Mouse (Mus musculus) lung, embryonic 14.5 days (tissue): ENCODE data around the gene Dohh. TPM values are rescaled to one million over a fixed set of nuclear protein-coding genes. Genes with fewer than 3 reads are reported as not detected.

Experiments used
- ATAC-seq: fragments of 200-750 bp; cut with Nextera tagmentation; 2 replicates; pipeline ENCODE4 v1.8.0; 2017; ENCODE audit warnings: mild to moderate bottlenecking, moderate TSS enrichment, moderate library complexity; ENCODE audit not compliant: insufficient read depth
- DNase-seq: peaks from one replicate; pipeline ENCODE4 v3.0.0-alpha.2; 2015
- H3K27ac ChIP-seq: fragments of 300-500 bp; sonication (generic); 2 replicates; pipeline ENCODE4 v1.5.1; 2014; ENCODE audit warnings: low read depth, mild to moderate bottlenecking, moderate library complexity
- H3K27me3 ChIP-seq: fragments of 300-500 bp; sonication (generic); 2 replicates; pipeline ENCODE4 v1.6.1; 2014; ENCODE audit warnings: low read length, control low read depth; ENCODE audit not compliant: insufficient read depth
- H3K36me3 ChIP-seq: fragments of 300-500 bp; sonication (generic); 2 replicates; pipeline ENCODE4 v1.6.1; 2014; ENCODE audit warnings: control low read depth; ENCODE audit not compliant: insufficient read depth
- H3K4me1 ChIP-seq: fragments of 300-500 bp; sonication (generic); 2 replicates; pipeline ENCODE4 v1.6.1; 2014; ENCODE audit warnings: antibody characterized with exemption, control low read depth; ENCODE audit not compliant: insufficient read depth
- H3K4me2 ChIP-seq: fragments of 300-500 bp; sonication (generic); 2 replicates; pipeline ENCODE4 v1.6.1; 2014; ENCODE audit warnings: mild to moderate bottlenecking
- H3K4me3 ChIP-seq: fragments of 300-500 bp; sonication (generic); 2 replicates; pipeline ENCODE4 v1.5.1; 2014; ENCODE audit warnings: low read depth, low read length
- H3K9ac ChIP-seq: fragments of 300-500 bp; sonication (generic); 2 replicates; pipeline ENCODE4 v1.6.1; 2014
- H3K9me3 ChIP-seq: fragments of 300-500 bp; sonication (generic); 2 replicates; pipeline ENCODE4 v1.6.1; 2016; ENCODE audit warnings: low read depth, low read length, control low read depth
- CTCF ChIP-seq: IDR thresholded peaks from 2 replicates; pipeline ENCODE4 v1.5.1; 2016; ENCODE audit warnings: antibody characterized with exemption, low read depth
- WGBS: fragments of 180-500 bp; shearing (Covaris S2); extraction: QIAGEN DNeasy Blood & Tissue Kit; methylation state at CpG from one replicate; pipeline ENCODE4 v1.1.7; 2014; 5-methylcytosine and 5-hydroxymethylcytosine counted together
- polyA plus RNA-seq: library from polyadenylated mRNA; unstranded; fragments of >200 nt; fragmentation: Nextera tagmentation; extraction: Ambion mirVana; gene quantifications from 2 replicates; pipeline ENCODE4 v1.2.1, GENCODE M21; 2014

Dohh gene
- polyA plus RNA-seq, 1 experiment from 2014 or later, result 67.0 TPM

DNA sequence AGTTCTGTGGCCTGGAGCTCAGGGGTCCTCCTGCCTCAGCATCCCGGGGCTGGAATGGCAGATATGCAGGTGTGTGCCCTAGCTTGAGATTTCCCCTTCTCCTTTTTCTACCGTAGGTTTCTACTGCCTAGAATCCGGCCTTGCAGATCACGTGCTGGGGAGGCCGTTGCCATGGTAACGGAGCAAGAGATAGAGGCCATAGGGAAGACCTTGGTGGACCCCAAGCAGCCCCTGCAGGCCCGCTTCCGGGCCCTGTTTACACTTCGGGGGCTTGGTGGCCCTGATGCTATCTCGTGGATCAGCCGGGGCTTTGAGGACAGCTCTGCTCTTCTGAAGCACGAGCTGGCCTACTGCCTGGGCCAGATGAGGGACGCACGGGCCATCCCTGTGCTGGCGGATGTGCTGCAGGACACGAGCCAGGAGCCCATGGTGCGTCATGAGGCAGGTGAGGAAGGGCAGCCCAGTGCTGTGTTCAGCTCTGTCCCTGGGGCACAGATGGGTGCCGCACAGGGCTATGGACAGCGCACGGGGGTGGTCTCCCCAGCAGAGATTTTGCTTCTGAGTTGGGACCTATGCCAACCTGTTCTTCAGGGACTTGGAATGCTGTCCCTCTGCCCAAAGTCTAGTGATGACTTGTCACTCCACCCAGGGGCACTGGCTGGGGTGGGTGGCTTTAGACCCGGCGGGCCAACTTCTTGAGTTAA, 1.5 kb downstream of the Dohh start:
- H3K36me3 ChIP-seq, result peaks cover 35% of the 10 kb centered on the region
- H3K27ac ChIP-seq, result no peak overlapping the region
- peak overlapping the region; percentile 97 for H3K4me3 ChIP-seq
- 64% methylated on average over 22 of the region's 22 CpGs for WGBS
- ATAC-seq (no peak), DNase-seq (no peak)
- TF ChIP-seq CTCF, result no peak
- H3K27me3 ChIP-seq, result no peaks in the 10 kb centered on the region
- H3K9ac ChIP-seq, result 0 out of 2 replicates have a peak overlapping the region, but pooled peaks have one; percentile 84
- H3K4me1 ChIP-seq, result no peaks in the 10 kb centered on the region; the same call in 1 of the 2 replicates
- peak overlapping the region; percentile 92 for H3K4me2 ChIP-seq
- no peaks in the 10 kb centered on the region for H3K9me3 ChIP-seq

GRCm38 (mm10) chr10:81387716-81388115, 3.5 kb downstream of the Dohh start:
- WGBS, result 91% methylated on average over 20 of the region's 20 CpGs
- TF ChIP-seq CTCF, result no peak
- no peak for ATAC-seq

DNA sequence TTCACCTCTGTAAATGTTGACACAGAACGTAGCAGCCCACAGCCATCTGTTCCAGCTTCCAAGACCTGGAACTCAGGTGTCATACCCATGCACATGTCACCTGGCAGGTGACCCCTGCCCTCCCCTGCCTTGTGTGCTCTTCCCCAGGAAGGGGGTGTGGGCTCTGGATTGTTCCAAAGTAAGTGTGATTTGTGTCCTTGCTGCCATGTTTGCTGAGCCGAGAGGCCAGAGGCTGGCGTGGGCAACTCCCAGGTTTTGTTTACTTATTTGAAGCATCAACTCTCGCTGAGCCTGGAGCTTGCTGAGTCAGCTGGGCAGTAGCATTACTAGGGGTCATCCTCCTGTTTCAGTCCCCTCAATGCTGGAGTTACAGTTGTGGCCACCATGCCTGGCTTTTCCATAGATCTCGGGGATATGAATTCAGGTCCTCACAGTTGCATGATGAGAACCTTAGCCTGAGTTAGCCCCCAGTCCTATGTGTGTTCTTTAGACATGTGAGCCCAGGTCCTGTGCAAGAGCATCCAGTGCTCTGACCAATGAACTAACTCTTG, 4.4 kb downstream of the Dohh start, which contains the start of gene Gm48552:
Gene Gm48552 (plus strand): TSS at position 501 of the 551 bp plus-strand sequence.
- no peak for ATAC-seq
- H3K27me3 ChIP-seq, result no peaks in the 10 kb centered on the region

More at GRCm38 (mm10) chr10:81387716-81388115, 3.5 kb downstream of the Dohh start:
- no peak overlapping the region for H3K4me2 ChIP-seq
- no peak overlapping the region for H3K9ac ChIP-seq
- no peaks in the 10 kb centered on the region for H3K9me3 ChIP-seq
- DNase-seq, result no peak
- H3K4me3 ChIP-seq, result no peak overlapping the region
- H3K27ac ChIP-seq, result no peak overlapping the region
- no peaks in the 10 kb centered on the region; the same call in 1 of the 2 replicates for H3K4me1 ChIP-seq
- H3K27me3 ChIP-seq, result no peaks in the 10 kb centered on the region
- H3K36me3 ChIP-seq, result peaks cover 35% of the 10 kb centered on the region

GRCm38 (mm10) chr10:81389373-81389772, 5.1 kb downstream of the Dohh start:
- DNase-seq (peak; percentile 29), ATAC-seq (no peak)
- Histone ChIP-seq H3K4me3 (no peak overlapping the region), H3K27ac (no peak overlapping the region; the same call in none of the 2 replicates), H3K36me3 (peaks cover 35% of the 10 kb centered on the region), H3K4me2 (no peak overlapping the region), H3K9me3 (no peaks in the 10 kb centered on the region), H3K4me1 (no peaks in the 10 kb centered on the region; the same call in none of the 2 replicates), H3K27me3 (no peaks in the 10 kb centered on the region), H3K9ac (no peak overlapping the region)
- 47% methylated on average over 3 of the region's 3 CpGs for WGBS
- TF ChIP-seq CTCF, result no peak

More for the DNA sequence above, 4.4 kb downstream of the Dohh start, which contains the start of gene Gm48552:
- Histone ChIP-seq H3K27ac (no peak within 1 kb of the TSS; the same call in none of the 2 replicates), H3K4me2 (no peak within 1 kb of the TSS), H3K36me3 (peaks cover 35% of the 10 kb centered on the region), H3K4me3 (no peak within 1 kb of the TSS), H3K4me1 (no peaks in the 10 kb centered on the region; the same call in none of the 2 replicates), H3K9ac (no peak within 1 kb of the TSS), H3K9me3 (no peaks in the 10 kb centered on the region)
- no peak for TF ChIP-seq CTCF
- no peak for DNase-seq
- 52% methylated on average over 5 of the region's 5 CpGs for WGBS

GRCm38 (mm10) chr10:81389801-81390677, 5.8 kb downstream of the Dohh start:
- ATAC-seq (peak; percentile 65), DNase-seq (peak; percentile 76)
- no peaks in the 10 kb centered on the region; the same call in none of the 2 replicates for H3K4me1 ChIP-seq
- 57% methylated on average over 23 of the region's 23 CpGs for WGBS
- no peak overlapping the region; the same call in 1 of the 2 replicates for H3K27ac ChIP-seq
- H3K27me3 ChIP-seq, result no peaks in the 10 kb centered on the region
- H3K4me2 ChIP-seq, result no peak overlapping the region
- TF ChIP-seq CTCF, result peak; percentile 94
- peaks cover 35% of the 10 kb centered on the region for H3K36me3 ChIP-seq
- no peaks in the 10 kb centered on the region for H3K9me3 ChIP-seq
- no peak overlapping the region for H3K9ac ChIP-seq
- H3K4me3 ChIP-seq, result no peak overlapping the region

DNA sequence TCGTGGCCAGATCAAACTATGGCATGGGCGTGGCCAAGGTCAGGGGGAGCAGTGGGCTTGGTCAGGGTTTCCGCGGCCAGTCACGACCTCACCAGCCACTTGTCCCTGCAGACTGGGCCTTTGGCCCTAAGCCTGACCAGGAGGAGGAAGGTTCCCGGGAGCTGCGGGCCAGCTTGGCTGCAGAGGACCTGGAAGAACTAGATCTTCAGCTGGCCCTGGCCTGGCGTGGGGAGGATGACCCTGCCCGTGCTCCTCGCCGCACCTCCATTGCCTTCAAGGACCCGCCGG, 6.4 kb downstream of the Dohh start:
- Histone ChIP-seq H3K4me3 (no peak overlapping the region), H3K27ac (no peak overlapping the region), H3K4me1 (no peaks in the 10 kb centered on the region; the same call in none of the 2 replicates), H3K36me3 (peaks cover 34% of the 10 kb centered on the region), H3K4me2 (no peak overlapping the region), H3K9me3 (no peaks in the 10 kb centered on the region), H3K27me3 (no peaks in the 10 kb centered on the region), H3K9ac (no peak overlapping the region)
- no peak for TF ChIP-seq CTCF
- DNase-seq (no peak), ATAC-seq (no peak)
- 87% methylated on average over 13 of the region's 13 CpGs for WGBS
